Mouse (Mus musculus) megakaryocyte, embryonic 14.5 days (primary cell): ENCODE results near the gene Hspbp1.

Source experiments
- FLI1 ChIP-seq: IDR thresholded peaks from 2 replicates; pipeline ENCODE4 v1.6.1; 2012; ENCODE audit warnings: low read length, inconsistent platforms, mixed read lengths
- GATA1 ChIP-seq: IDR thresholded peaks from 3 replicates; pipeline ENCODE4 v1.6.1; 2012; ENCODE audit warnings: mixed read lengths, low read length, inconsistent platforms, borderline replicate concordance

DNA sequence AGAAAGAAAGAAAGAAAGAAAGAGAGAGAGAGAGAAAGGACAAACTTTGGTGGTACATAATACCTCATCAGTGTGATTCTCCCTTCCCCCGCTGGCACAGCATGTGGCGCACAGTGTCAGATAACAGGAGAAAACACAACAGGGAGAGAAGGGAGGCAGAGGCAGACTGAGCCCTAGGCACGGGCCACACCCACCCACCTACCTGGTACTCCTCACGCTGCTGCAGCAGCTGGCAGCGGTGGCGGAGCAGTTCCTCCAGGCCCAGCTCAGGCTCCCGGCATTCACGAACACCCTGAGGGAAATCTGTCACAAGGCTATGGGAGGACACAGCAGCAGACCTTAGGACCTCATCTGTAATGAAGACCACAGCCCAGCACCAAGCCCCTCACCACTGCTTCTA, 21.7 kb downstream of the Hspbp1 start:
- TF ChIP-seq GATA1 (no peak), FLI1 (no peak)
